Mouse (Mus musculus): ENCODE measurements around the gene Fev.

Fev gene

GRCm38 (mm10) chr1:74885369-74886042, at the start of gene Fev:
Fev (minus strand) TSS chr1:74885419.
- no peak for DNase-seq (ENCODE audit: low read depth)

- no peak for DNase-seq (ENCODE audit: low read depth)
Observed at GRCm38 (mm10) chr1:74927621-74928296, 42.5 kb upstream of the Fev start.

- no peak for DNase-seq (ENCODE audit: low read depth)
Observed at GRCm38 (mm10) chr1:74926721-74927120, 41.5 kb upstream of the Fev start.

- no peak for DNase-seq (ENCODE audit: low read depth)
Observed at GRCm38 (mm10) chr1:74924464-74924863, 39.2 kb upstream of the Fev start.

GRCm38 (mm10) chr1:74915706-74916105, 30.5 kb upstream of the Fev start:
- DNase-seq (ENCODE audit: low read depth), result no peak

GRCm38 (mm10) chr1:74902191-74902590, 17.0 kb upstream of the Fev start:
- no peak for DNase-seq (ENCODE audit: low read depth)

GRCm38 (mm10) chr1:74901686-74902085, 16.5 kb upstream of the Fev start:
- no peak for DNase-seq (ENCODE audit: low read depth)

GRCm38 (mm10) chr1:74900341-74901285, 15.4 kb upstream of the Fev start:
- no peak for DNase-seq (ENCODE audit: low read depth)

- no peak for DNase-seq (ENCODE audit: low read depth)
Observed at GRCm38 (mm10) chr1:74898656-74899431, 13.6 kb upstream of the Fev start.

GRCm38 (mm10) chr1:74897976-74898375, 12.8 kb upstream of the Fev start:
- no peak for DNase-seq (ENCODE audit: low read depth)

- no peak for DNase-seq (ENCODE audit: low read depth)
Observed at GRCm38 (mm10) chr1:74894966-74895365, 9.7 kb upstream of the Fev start.

- DNase-seq (ENCODE audit: low read depth), result no peak
Observed at GRCm38 (mm10) chr1:74893134-74893855, 8.1 kb upstream of the Fev start, which contains the start of gene Cryba2. Cryba2 (minus strand) TSS chr1:74893143.

- DNase-seq (ENCODE audit: low read depth), result no peak
Observed at GRCm38 (mm10) chr1:74892351-74893133, 7.3 kb upstream of the Fev start.

- DNase-seq (ENCODE audit: low read depth), result no peak
Observed at GRCm38 (mm10) chr1:74891513-74891912, 6.3 kb upstream of the Fev start.

- no peak for DNase-seq (ENCODE audit: low read depth)
Observed at GRCm38 (mm10) chr1:74884196-74885141, 750 bp downstream of the Fev start.

GRCm38 (mm10) chr1:74883441-74883840, 1.8 kb downstream of the Fev start:
- no peak for DNase-seq (ENCODE audit: low read depth)

GRCm38 (mm10) chr1:74882828-74883227, 2.4 kb downstream of the Fev start:
- DNase-seq (ENCODE audit: low read depth), result no peak

- no peak for DNase-seq (ENCODE audit: low read depth)
Observed at GRCm38 (mm10) chr1:74882055-74882734, 3.0 kb downstream of the Fev start.

All from fibroblast of lung, adult 2 months (primary cell).